Mouse (Mus musculus) kidney, postnatal 0 days (tissue): Measurements from ENCODE around the gene Galnt17. TPM values are rescaled to one million over a fixed set of nuclear protein-coding genes. Genes with fewer than 3 reads are reported as not detected.

Experiments
- ATAC-seq: fragments of 200-750 bp; cut with Nextera tagmentation; replicated peaks from 2 replicates; pipeline ENCODE4 v1.8.0; 2017; ENCODE audit warnings: low read depth, moderate number of reproducible peaks, moderate TSS enrichment, moderate library complexity; ENCODE audit not compliant: low FRiP score
- DNase-seq: peaks from one replicate; pipeline ENCODE4 v3.0.0-alpha.2; 2016; ENCODE audit warnings: low spot score
- H3K27ac ChIP-seq: fragments of 300-500 bp; sonication (generic); 2 replicates; pipeline ENCODE4 v1.5.1; 2014; ENCODE audit warnings: mild to moderate bottlenecking
- H3K27me3 ChIP-seq: fragments of 300-500 bp; sonication (generic); 2 replicates; pipeline ENCODE4 v1.6.1; 2014; ENCODE audit warnings: low read length, mixed read lengths; ENCODE audit not compliant: insufficient read depth
- H3K36me3 ChIP-seq: fragments of 300-500 bp; sonication (generic); 2 replicates; pipeline ENCODE4 v1.6.1; 2014; ENCODE audit warnings: low read length, mixed read lengths; ENCODE audit not compliant: insufficient read depth
- H3K4me1 ChIP-seq: fragments of 300-500 bp; sonication (generic); replicated peaks from 2 replicates; pipeline ENCODE4 v1.6.1; 2014; ENCODE audit warnings: antibody characterized with exemption, low read length, mixed read lengths; ENCODE audit not compliant: insufficient read depth
- H3K4me2 ChIP-seq: fragments of 300-500 bp; sonication (generic); 2 replicates; pipeline ENCODE4 v1.6.1; 2014; ENCODE audit warnings: mild to moderate bottlenecking, low read length, moderate library complexity, mixed read lengths
- H3K4me3 ChIP-seq: fragments of 300-500 bp; sonication (generic); replicated peaks from 2 replicates; pipeline ENCODE4 v1.5.1; 2014; ENCODE audit warnings: low read depth, low read length
- H3K9ac ChIP-seq: fragments of 300-500 bp; sonication (generic); 2 replicates; pipeline ENCODE4 v1.6.1; 2014; ENCODE audit warnings: low read depth, low read length
- H3K9me3 ChIP-seq: fragments of 300-500 bp; sonication (generic); replicated peaks from 2 replicates; pipeline ENCODE4 v1.6.1; 2016; ENCODE audit warnings: low read length, inconsistent platforms, mixed read lengths
- CTCF ChIP-seq: IDR thresholded peaks from 2 replicates; pipeline ENCODE4 v1.5.1; 2016; ENCODE audit warnings: antibody characterized with exemption, low read depth, mild to moderate bottlenecking, moderate library complexity
- WGBS: fragments of 180-500 bp; shearing (Covaris S2); extraction: QIAGEN DNeasy Blood & Tissue Kit; methylation state at CpG from one replicate; pipeline ENCODE4 v1.1.7; 2014; 5-methylcytosine and 5-hydroxymethylcytosine counted together
- polyA plus RNA-seq: library from polyadenylated mRNA; unstranded; fragments of >200 nt; fragmentation: Nextera tagmentation; extraction: Ambion mirVana; gene quantifications from 2 replicates; pipeline ENCODE4 v1.2.1, GENCODE M21; 2015

Galnt17 gene
- polyA plus RNA-seq, 1 experiment from 2014 or later = 1.2 TPM

- Histone ChIP-seq H3K9ac (no peak overlapping the region), H3K4me1 (no peaks in the 10 kb centered on the region), H3K36me3 (no peaks in the 10 kb centered on the region), H3K9me3 (no peaks in the 10 kb centered on the region; the same call in 1 of the 2 replicates), H3K27me3 (no peaks in the 10 kb centered on the region), H3K4me3 (no peak overlapping the region), H3K27ac (no peak overlapping the region), H3K4me2 (no peak overlapping the region)
- no peak for TF ChIP-seq CTCF
- ATAC-seq (no peak), DNase-seq (no peak)
Observed at GRCm38 (mm10) chr5:131134809-131135208, 173.5 kb downstream of the Galnt17 start.

- 81% methylated on average over 8 of the region's 8 CpGs for WGBS
- ATAC-seq = no peak
- H3K4me3 ChIP-seq = no peak overlapping the region
Observed at GRCm38 (mm10) chr5:131120296-131120840, 187.9 kb downstream of the Galnt17 start.

GRCm38 (mm10) chr5:131119896-131120295, 188.4 kb downstream of the Galnt17 start:
- no peak for TF ChIP-seq CTCF

More at GRCm38 (mm10) chr5:131120296-131120840, 187.9 kb downstream of the Galnt17 start:
- H3K36me3 ChIP-seq = no peaks in the 10 kb centered on the region
- no peaks in the 10 kb centered on the region for H3K9me3 ChIP-seq
- no peak overlapping the region for H3K9ac ChIP-seq
- no peak overlapping the region for H3K27ac ChIP-seq
- no peaks in the 10 kb centered on the region for H3K27me3 ChIP-seq
- TF ChIP-seq CTCF = no peak
- H3K4me2 ChIP-seq = no peak overlapping the region
- no peak for DNase-seq
- no peaks in the 10 kb centered on the region for H3K4me1 ChIP-seq

GRCm38 (mm10) chr5:131117391-131118040, 190.8 kb downstream of the Galnt17 start:
- TF ChIP-seq CTCF = no peak
- ATAC-seq (no peak), DNase-seq (no peak)
- Histone ChIP-seq H3K9ac (no peak overlapping the region), H3K27ac (no peak overlapping the region), H3K9me3 (no peaks in the 10 kb centered on the region), H3K4me2 (no peak overlapping the region), H3K4me3 (no peak overlapping the region), H3K27me3 (no peaks in the 10 kb centered on the region), H3K4me1 (no peaks in the 10 kb centered on the region), H3K36me3 (no peaks in the 10 kb centered on the region)
- WGBS = 90% methylated on average over 5 of the region's 5 CpGs

More at GRCm38 (mm10) chr5:131119896-131120295, 188.4 kb downstream of the Galnt17 start:
- Histone ChIP-seq H3K4me1 (no peaks in the 10 kb centered on the region), H3K9ac (no peak overlapping the region), H3K27me3 (no peaks in the 10 kb centered on the region), H3K36me3 (no peaks in the 10 kb centered on the region), H3K27ac (no peak overlapping the region), H3K4me3 (no peak overlapping the region), H3K9me3 (no peaks in the 10 kb centered on the region), H3K4me2 (no peak overlapping the region)
- DNase-seq = no peak
- ATAC-seq = no peak
- 68% methylated on average over 4 of the region's 4 CpGs for WGBS

DNA sequence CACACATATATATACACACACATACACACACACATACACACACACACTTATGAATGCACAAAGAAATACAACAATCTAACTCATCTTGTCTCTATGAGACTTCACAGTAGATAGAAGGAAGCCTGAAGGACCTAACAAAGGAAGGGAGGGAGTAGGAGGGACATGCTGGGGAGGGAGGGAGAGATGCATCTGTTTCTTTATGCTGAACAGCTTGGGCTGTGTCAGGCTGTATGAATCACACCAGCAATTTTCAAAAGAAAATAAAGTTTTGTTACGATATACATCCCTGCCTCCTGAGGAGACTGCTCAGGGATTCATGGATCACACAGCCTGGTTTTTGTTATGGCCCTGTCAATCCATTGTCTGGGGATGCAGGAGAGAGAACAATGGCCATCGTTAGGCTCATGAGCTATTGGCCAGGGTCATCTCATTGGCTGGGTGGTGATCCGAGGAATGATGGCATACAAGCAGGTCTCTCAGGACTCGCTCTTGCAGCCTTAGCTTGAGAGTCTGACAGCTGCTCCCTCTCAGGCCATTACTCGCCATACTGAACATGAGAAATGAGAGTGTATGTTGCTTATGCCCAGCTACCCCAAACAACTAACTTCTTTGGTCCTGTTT, 194.3 kb downstream of the Galnt17 start:
- 69% methylated on average over 5 of the region's 5 CpGs for WGBS
- H3K36me3 ChIP-seq = no peaks in the 10 kb centered on the region

GRCm38 (mm10) chr5:131107188-131107587, 201.1 kb downstream of the Galnt17 start:
- no peak overlapping the region for H3K9ac ChIP-seq
- no peaks in the 10 kb centered on the region for H3K4me1 ChIP-seq
- WGBS = 93% methylated on average over 1 of the region's 1 CpGs
- no peak overlapping the region for H3K4me3 ChIP-seq
- no peak for DNase-seq
- no peaks in the 10 kb centered on the region for H3K36me3 ChIP-seq
- no peak for ATAC-seq
- no peak overlapping the region for H3K4me2 ChIP-seq
- H3K9me3 ChIP-seq = no peaks in the 10 kb centered on the region
- H3K27ac ChIP-seq = no peak overlapping the region
- no peaks in the 10 kb centered on the region for H3K27me3 ChIP-seq
- peak; percentile 38; the same call in 1 of the 2 replicates for TF ChIP-seq CTCF

More for the DNA sequence above, 194.3 kb downstream of the Galnt17 start:
- H3K9me3 ChIP-seq = no peaks in the 10 kb centered on the region
- no peak for ATAC-seq
- no peak overlapping the region for H3K27ac ChIP-seq
- TF ChIP-seq CTCF = no peak
- no peaks in the 10 kb centered on the region for H3K27me3 ChIP-seq
- H3K4me2 ChIP-seq = no peak overlapping the region
- DNase-seq = no peak
- no peaks in the 10 kb centered on the region for H3K4me1 ChIP-seq
- no peak overlapping the region for H3K9ac ChIP-seq
- no peak overlapping the region for H3K4me3 ChIP-seq
